Comparison of ENCODE assay signal across 8 mouse cellular contexts in genomic region chr4:129011604-129012121, GRCm38 (mm10). TPM values are rescaled to one million over a fixed set of nuclear protein-coding genes. Genes with fewer than 3 reads are reported as not detected.
DNase-seq lines count a peak whose midpoint lies in the region; ATAC-seq lines count a peak whose summit lies in the region.

No protein-coding gene starts in this region.

- ATAC-seq in hindbrain, embryonic 12.5 days (ENCODE audit: low FRiP score), result no peak
- no peak for ATAC-seq in hindbrain, embryonic 11.5 days (ENCODE audit: low FRiP score)
- no peak for ATAC-seq in activated CD4-positive, CD25-positive, alpha-beta regulatory T cell, adult 4 months

- peaks cover 33% of the 10 kb centered on the region for H3K36me3 ChIP-seq in hindbrain, embryonic 12.5 days
- H3K36me3 ChIP-seq in hindbrain, embryonic 11.5 days (ENCODE audit: control insufficient read depth, insufficient read depth, low read length), result peaks cover 6% of the 10 kb centered on the region
- H3K36me3 ChIP-seq in heart, embryonic 10.5 days, result peaks cover 47% of the 10 kb centered on the region
- H3K36me3 ChIP-seq in macrophage (ENCODE audit: inconsistent target), result peaks cover 5% of the 10 kb centered on the region; the same call in 1 of the 2 replicates

- no peaks in the 10 kb centered on the region for H3K9me3 ChIP-seq in hindbrain, embryonic 12.5 days (replicated peaks)
- no peaks in the 10 kb centered on the region for H3K9me3 ChIP-seq in hindbrain, embryonic 11.5 days (ENCODE audit: control insufficient read depth, low read length)
- H3K9me3 ChIP-seq in heart, embryonic 10.5 days, result peaks cover 2% of the 10 kb centered on the region; the same call in 1 of the 2 replicates

- no peak overlapping the region for H3K9ac ChIP-seq in hindbrain, embryonic 12.5 days
- no peak overlapping the region for H3K9ac ChIP-seq in hindbrain, embryonic 11.5 days (ENCODE audit: low read depth, low read length)

- no peak for DNase-seq in hindbrain, embryonic 11.5 days (ENCODE audit: low spot score)
- DNase-seq in 3T3-L1 (ENCODE audit: low read depth, low spot score), result peak; percentile 98
- peak; percentile 26 for DNase-seq in brain, embryonic 18.5 days (ENCODE audit: low read depth, low spot score)
- no peak for DNase-seq in heart, embryonic 10.5 days (ENCODE audit: low spot score)
- DNase-seq in embryo, embryonic 9.5 days (ENCODE audit: extremely low spot score), result no peak

- H3K79me2 ChIP-seq in macrophage (ENCODE audit: inconsistent target), result no peaks in the 10 kb centered on the region; the same call in 1 of the 2 replicates

- peak overlapping the region; percentile 35; the same call in 1 of the 2 replicates for H3K27ac ChIP-seq in hindbrain, embryonic 12.5 days
- no peak overlapping the region for H3K27ac ChIP-seq in hindbrain, embryonic 11.5 days (ENCODE audit: low read depth, low read length)
- H3K27ac ChIP-seq in heart, embryonic 10.5 days, result 0 out of 2 replicates have a peak overlapping the region, but pooled peaks have one; percentile 2
- H3K27ac ChIP-seq in macrophage, result 0 out of 2 replicates have a peak overlapping the region, but pooled peaks have one; percentile 15

- H3K4me2 ChIP-seq in hindbrain, embryonic 12.5 days (replicated peaks), result no peak overlapping the region
- H3K4me2 ChIP-seq in hindbrain, embryonic 11.5 days (replicated peaks; ENCODE audit: low read depth, low read length), result no peak overlapping the region

- H3K4me1 ChIP-seq in hindbrain, embryonic 12.5 days, result peaks cover 8% of the 10 kb centered on the region; the same call in 1 of the 2 replicates
- no peaks in the 10 kb centered on the region for H3K4me1 ChIP-seq in hindbrain, embryonic 11.5 days (replicated peaks; ENCODE audit: control insufficient read depth, insufficient read depth, low read length)
- H3K4me1 ChIP-seq in heart, embryonic 10.5 days, result peaks cover 39% of the 10 kb centered on the region

- WGBS in hindbrain, embryonic 12.5 days, result 42% methylated on average over 15 of the region's 15 CpGs
- 46% methylated on average over 15 of the region's 15 CpGs for WGBS in hindbrain, embryonic 11.5 days
- 45% methylated on average over 15 of the region's 15 CpGs for WGBS in heart, embryonic 10.5 days
- WGBS in macrophage (ENCODE audit: missing documents), result 30% methylated on average over 15 of the region's 15 CpGs

- H3K27me3 ChIP-seq in hindbrain, embryonic 12.5 days, result peaks cover 2% of the 10 kb centered on the region; the same call in 1 of the 2 replicates
- no peaks in the 10 kb centered on the region for H3K27me3 ChIP-seq in hindbrain, embryonic 11.5 days (ENCODE audit: control insufficient read depth, insufficient read depth, low read length)
- H3K27me3 ChIP-seq in heart, embryonic 10.5 days (ENCODE audit: insufficient read depth, poor library complexity, severe bottlenecking), result no peaks in the 10 kb centered on the region

- no peak overlapping the region for H3K4me3 ChIP-seq in hindbrain, embryonic 12.5 days
- no peak overlapping the region for H3K4me3 ChIP-seq in hindbrain, embryonic 11.5 days (ENCODE audit: low read depth, low read length)
- no peak overlapping the region for H3K4me3 ChIP-seq in heart, embryonic 10.5 days
- no peak overlapping the region for H3K4me3 ChIP-seq in macrophage (ENCODE audit: inconsistent target)

RNA-seq across cellular contexts. Expression of gene Ak2, which starts 19.9 kb away (rescaled TPM):
- 122 and 128 TPM in 2 replicates for polyA plus RNA-seq in hindbrain, embryonic 12.5 days (2016; fragmentation: Nextera tagmentation; extraction: Ambion mirVana)
- 119 and 128 TPM in 2 replicates for polyA plus RNA-seq in hindbrain, embryonic 11.5 days (2014; fragmentation: Nextera tagmentation; extraction: Ambion mirVana)
- 189 and 215 TPM in 2 replicates for polyA plus RNA-seq in heart, embryonic 10.5 days (2016; fragmentation: Nextera tagmentation; extraction: Ambion mirVana)
- 100 to 1,000 TPM in 1 of 26 experiments, 10 to 100 TPM in 25; 36.7 to 102 (median 78.7) TPM for total RNA-seq in macrophage (2018; cell fraction: chromatin; rRNA removed)
- total RNA-seq in macrophage (2018; cell fraction: cytosol; rRNA removed), result 100 to 1,000 TPM in 4 of 26 experiments, 10 to 100 TPM in 22; 56.1 to 106 (median 81.4) TPM
- 100 to 1,000 TPM in 2 of 26 experiments, 10 to 100 TPM in 24; 53.5 to 105 (median 79.1) TPM for total RNA-seq in macrophage (2018; cell fraction: nucleus; rRNA removed)
- polyA plus RNA-seq in macrophage (2018), result 63.1 to 68.1 TPM (median 64.7 TPM) in 3 replicates
- polyA plus RNA-seq in activated CD4-positive, CD25-positive, alpha-beta regulatory T cell, adult 4 months (2017; shearing (Covaris generic)), result 100 to 1,000 TPM in 1 of 2 experiments, 10 to 100 TPM in 1; 62.4 to 108 TPM

RNA-seq across cellular contexts. Expression of gene Rnf19b, which starts 46.4 kb away (rescaled TPM):
- 17.7 and 20.4 TPM in 2 replicates for polyA plus RNA-seq in hindbrain, embryonic 12.5 days (2016; fragmentation: Nextera tagmentation; extraction: Ambion mirVana)
- polyA plus RNA-seq in hindbrain, embryonic 11.5 days (2014; fragmentation: Nextera tagmentation; extraction: Ambion mirVana), result 10.7 and 11.1 TPM in 2 replicates
- polyA plus RNA-seq in heart, embryonic 10.5 days (2016; fragmentation: Nextera tagmentation; extraction: Ambion mirVana), result 5.3 and 6.8 TPM in 2 replicates
- total RNA-seq in macrophage (2018; cell fraction: chromatin; rRNA removed), result 100 to 1,000 TPM in 23 of 26 experiments, 10 to 100 TPM in 3; 43.8 to 854 (median 239) TPM
- total RNA-seq in macrophage (2018; cell fraction: cytosol; rRNA removed), result 100 to 1,000 TPM in 21 of 26 experiments, 10 to 100 TPM in 5; 61.2 to 599 (median 214) TPM
- 100 to 1,000 TPM in 23 of 26 experiments, 10 to 100 TPM in 3; 42.1 to 649 (median 369) TPM for total RNA-seq in macrophage (2018; cell fraction: nucleus; rRNA removed)
- polyA plus RNA-seq in macrophage (2018), result 46.8 to 75.4 TPM (median 72.8 TPM) in 3 replicates
- 10 to 100 TPM; 18.9 TPM for polyA plus RNA-seq in activated CD4-positive, CD25-positive, alpha-beta regulatory T cell, adult 4 months (2017; shearing (Covaris generic))

RNA-seq across cellular contexts. Expression of gene Azin2, which starts 49.4 kb away (rescaled TPM):
- 17.7 and 21.4 TPM in 2 replicates for polyA plus RNA-seq in hindbrain, embryonic 12.5 days (2016; fragmentation: Nextera tagmentation; extraction: Ambion mirVana)
- polyA plus RNA-seq in hindbrain, embryonic 11.5 days (2014; fragmentation: Nextera tagmentation; extraction: Ambion mirVana), result 10.8 and 12.5 TPM in 2 replicates
- 4.0 and 4.7 TPM in 2 replicates for polyA plus RNA-seq in heart, embryonic 10.5 days (2016; fragmentation: Nextera tagmentation; extraction: Ambion mirVana)
- total RNA-seq in macrophage (2018; cell fraction: chromatin; rRNA removed), result 10 to 100 TPM in 21 of 26 experiments, 1 to 10 TPM in 5; 3.2 to 17.5 (median 11.2) TPM
- total RNA-seq in macrophage (2018; cell fraction: cytosol; rRNA removed), result 1 to 10 TPM; 1.2 to 3.2 (median 2.2) TPM
- 10 to 100 TPM in 10 of 26 experiments, 1 to 10 TPM in 16; 2.9 to 20.7 (median 7.8) TPM for total RNA-seq in macrophage (2018; cell fraction: nucleus; rRNA removed)
- 1.1 to 4.3 TPM (median 1.8 TPM) in 3 replicates for polyA plus RNA-seq in macrophage (2018)
- polyA plus RNA-seq in activated CD4-positive, CD25-positive, alpha-beta regulatory T cell, adult 4 months (2017; shearing (Covaris generic)), result under 1 TPM in 1 of 2 experiments, not detected in 1; 0.34 TPM

Comparison
In these comparisons a context has a peak if more than half of its experiments do, and no peak if none do; other contexts are left out.
1. DNase-seq: peak in 3T3-L1 (single experiment) and brain, embryonic 18.5 days (single experiment); none in hindbrain, embryonic 11.5 days (single experiment), heart, embryonic 10.5 days (single experiment) and embryo, embryonic 9.5 days (single experiment).